Mouse (Mus musculus): Measurements from ENCODE around the gene Vmn1r26. TPM values are rescaled to one million over a fixed set of nuclear protein-coding genes. Genes with fewer than 3 reads are reported as not detected.
"Not testable (repeated sequence)": the region's sequence is repeated elsewhere in the genome, so short reads cannot be mapped to it uniquely, and the experiment has no call there.

The Vmn1r26 gene
- polyA plus RNA-seq (2012; rRNA removed), result not detected in 2 replicates

DNA sequence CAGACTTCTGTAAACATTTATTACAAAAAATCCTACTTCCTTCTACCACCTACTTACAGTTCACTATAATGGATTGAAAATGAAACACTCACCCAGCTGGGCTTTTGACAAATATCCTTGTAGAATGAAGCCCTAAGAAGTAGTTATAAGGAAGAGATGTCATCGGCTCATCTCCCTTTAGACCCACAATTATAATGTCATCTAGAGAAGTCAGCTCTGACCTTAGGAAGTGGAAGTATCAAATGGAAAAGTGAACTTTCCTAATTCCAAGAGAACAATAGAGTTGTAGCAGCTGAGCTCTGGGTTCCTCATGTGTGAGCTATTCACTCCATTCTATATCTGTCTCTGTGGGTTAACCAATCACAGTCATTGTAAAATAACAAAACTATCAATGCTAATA, at the start of gene Vmn1r26:
Vmn1r26 (minus strand) TSS at position 101 of the 400 bp plus-strand sequence.
- no peak for DNase-seq (ENCODE audit: low spot score)

GRCm38 (mm10) chr6:58044025-58044424, 29.1 kb upstream of the Vmn1r26 start:
- DNase-seq (ENCODE audit: low spot score), result no peak

DNA sequence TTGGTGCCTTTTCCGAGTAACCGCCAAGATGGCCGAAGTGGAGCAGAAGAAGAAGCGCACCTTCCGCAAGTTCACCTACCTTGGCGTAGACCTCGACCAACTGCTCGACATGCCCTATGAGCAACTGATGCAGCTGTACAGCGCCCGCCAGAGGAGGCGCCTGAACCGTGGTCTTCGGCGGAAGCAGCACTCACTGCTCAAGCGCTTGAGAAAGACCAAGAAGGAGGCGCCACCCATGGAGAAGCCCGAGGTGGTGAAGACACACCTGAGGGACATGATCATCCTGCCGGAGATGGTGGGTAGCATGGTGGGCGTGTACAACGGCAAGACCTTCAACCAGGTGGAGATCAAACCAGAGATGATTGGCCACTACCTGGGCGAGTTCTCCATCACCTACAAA, 2.5 kb upstream of the Vmn1r26 start:
- DNase-seq (ENCODE audit: low spot score), result not testable (repeated sequence)

- DNase-seq (ENCODE audit: low spot score), result no peak
Observed at GRCm38 (mm10) chr6:57980710-57981109, 34.2 kb downstream of the Vmn1r26 start, which contains the start of gene Vmn1r25. Gene Vmn1r25, minus strand, starts transcription at chr6:57980810.

DNA sequence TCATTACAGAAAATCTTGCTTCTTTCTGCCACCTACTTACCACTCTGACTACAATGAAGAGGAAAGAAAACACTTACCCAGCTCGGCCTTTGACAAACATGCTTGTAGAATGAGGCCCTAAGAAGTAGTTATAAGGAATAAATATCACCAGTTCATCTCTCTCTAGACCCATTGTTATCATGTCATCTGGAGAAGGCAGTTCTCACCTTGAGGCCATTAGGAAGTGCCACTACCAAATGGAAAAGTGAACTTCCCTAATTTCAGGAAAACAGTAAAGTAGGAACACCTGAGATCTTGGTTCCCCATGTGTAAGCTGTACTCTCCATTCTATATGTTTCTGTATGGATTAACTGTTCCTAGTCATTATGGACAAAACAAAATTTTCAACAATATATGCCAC, 53.6 kb downstream of the Vmn1r26 start, which contains the start of gene Vmn1r24:
Vmn1r24 (minus strand) TSS at position 101 of the 400 bp plus-strand sequence.
- DNase-seq (ENCODE audit: low spot score), result not testable (repeated sequence)

Other genes with a start within 250 kb of the Vmn1r26 start
- 25.2 and 28.7 TPM in 2 replicates for gene Vopp1, start 190.0 kb downstream of the Vmn1r26 start, polyA plus RNA-seq (2012; rRNA removed)
- gene Vmn1r21, start 164.8 kb downstream of the Vmn1r26 start, polyA plus RNA-seq (2012; rRNA removed), result not detected in 2 replicates
- gene Vmn1r22, start 107.1 kb downstream of the Vmn1r26 start, polyA plus RNA-seq (2012; rRNA removed), result not detected in 2 replicates
- gene Vmn1r23, start 88.3 kb downstream of the Vmn1r26 start, polyA plus RNA-seq (2012; rRNA removed), result not detected in 2 replicates
- gene Vmn1r24, start 53.7 kb downstream of the Vmn1r26 start, polyA plus RNA-seq (2012; rRNA removed), result not detected in 2 replicates
- not detected in 2 replicates for gene Vmn1r25, start 34.3 kb downstream of the Vmn1r26 start, polyA plus RNA-seq (2012; rRNA removed)
- gene Vmn1r27, start 203.7 kb upstream of the Vmn1r26 start, polyA plus RNA-seq (2012; rRNA removed), result not detected in 2 replicates
- gene Vmn1r28, start 246.9 kb upstream of the Vmn1r26 start, polyA plus RNA-seq (2012; rRNA removed), result not detected in 2 replicates

All from urinary bladder, adult 2 months (tissue).